Mouse (Mus musculus) cerebellum, postnatal 14 days (tissue): ENCODE measurements around the gene Eepd1.
A peak's percentile ranks its signal among the peaks of the same experiment; 100 is the strongest.

Experiments
- DNase-seq, 2 experiments: peaks; one replicate each; pipeline ENCODE4 v3.0.0; 2021; ENCODE audit warnings: mixed read lengths in 2 of 2

The Eepd1 gene

GRCm38 (mm10) chr9:25535487-25535886 is 54.1 kb downstream of the Eepd1 start:
- DNase-seq, result no peak

GRCm38 (mm10) chr9:25539461-25539860 is 58.1 kb downstream of the Eepd1 start:
- DNase-seq, result no peak

- no peak for DNase-seq
Observed at GRCm38 (mm10) chr9:25541355-25541754, 60.0 kb downstream of the Eepd1 start.

- peak; percentile 22 to 32 for DNase-seq
Observed at GRCm38 (mm10) chr9:25545212-25545611, 63.9 kb downstream of the Eepd1 start.

- peak; percentile 52 to 53 for DNase-seq
Observed at GRCm38 (mm10) chr9:25549130-25550060, 68.0 kb downstream of the Eepd1 start.

- DNase-seq, result no peak
Observed at GRCm38 (mm10) chr9:25550196-25550595, 68.8 kb downstream of the Eepd1 start.

GRCm38 (mm10) chr9:25552532-25552931 is 71.2 kb downstream of the Eepd1 start:
- no peak for DNase-seq

GRCm38 (mm10) chr9:25554246-25554803 is 73.0 kb downstream of the Eepd1 start:
- peak; percentile 29 to 38 for DNase-seq

GRCm38 (mm10) chr9:25555261-25555660 is 73.9 kb downstream of the Eepd1 start:
- DNase-seq, result no peak

- DNase-seq, result no peak
Observed at GRCm38 (mm10) chr9:25556008-25556407, 74.7 kb downstream of the Eepd1 start.

GRCm38 (mm10) chr9:25557378-25557777 is 76.0 kb downstream of the Eepd1 start:
- DNase-seq, result no peak

GRCm38 (mm10) chr9:25558834-25559233 is 77.5 kb downstream of the Eepd1 start:
- no peak for DNase-seq

GRCm38 (mm10) chr9:25560016-25560758 is 78.8 kb downstream of the Eepd1 start:
- no peak for DNase-seq

GRCm38 (mm10) chr9:25561143-25561542 is 79.8 kb downstream of the Eepd1 start:
- no peak for DNase-seq

GRCm38 (mm10) chr9:25563806-25564205 is 82.5 kb downstream of the Eepd1 start:
- no peak for DNase-seq

GRCm38 (mm10) chr9:25567071-25567470 is 85.7 kb downstream of the Eepd1 start:
- no peak for DNase-seq

GRCm38 (mm10) chr9:25568783-25569182 is 87.4 kb downstream of the Eepd1 start:
- DNase-seq, result no peak

GRCm38 (mm10) chr9:25570011-25570410 is 88.7 kb downstream of the Eepd1 start:
- no peak for DNase-seq

GRCm38 (mm10) chr9:25570436-25570835 is 89.1 kb downstream of the Eepd1 start:
- no peak for DNase-seq

GRCm38 (mm10) chr9:25571381-25571780 is 90.0 kb downstream of the Eepd1 start:
- no peak for DNase-seq

GRCm38 (mm10) chr9:25573753-25574152 is 92.4 kb downstream of the Eepd1 start:
- no peak for DNase-seq

GRCm38 (mm10) chr9:25574186-25574585 is 92.8 kb downstream of the Eepd1 start:
- peak; percentile 18 to 39 for DNase-seq
